Mouse (Mus musculus) B cell, adult (primary cell): ENCODE measurements around the gene Psmd1. TPM values are rescaled to one million over a fixed set of nuclear protein-coding genes. Genes with fewer than 3 reads are reported as not detected.

Source experiments
- total RNA-seq: library from RNA; stranded (reverse); gene quantifications from 4 replicates; pipeline ENCODE4 v1.2.4, GENCODE M21; 2023; ENCODE audit not compliant: inconsistent age

Psmd1 gene
- 52.7 to 64.9 TPM (median 58.4 TPM) in 4 replicates for total RNA-seq

DNA sequence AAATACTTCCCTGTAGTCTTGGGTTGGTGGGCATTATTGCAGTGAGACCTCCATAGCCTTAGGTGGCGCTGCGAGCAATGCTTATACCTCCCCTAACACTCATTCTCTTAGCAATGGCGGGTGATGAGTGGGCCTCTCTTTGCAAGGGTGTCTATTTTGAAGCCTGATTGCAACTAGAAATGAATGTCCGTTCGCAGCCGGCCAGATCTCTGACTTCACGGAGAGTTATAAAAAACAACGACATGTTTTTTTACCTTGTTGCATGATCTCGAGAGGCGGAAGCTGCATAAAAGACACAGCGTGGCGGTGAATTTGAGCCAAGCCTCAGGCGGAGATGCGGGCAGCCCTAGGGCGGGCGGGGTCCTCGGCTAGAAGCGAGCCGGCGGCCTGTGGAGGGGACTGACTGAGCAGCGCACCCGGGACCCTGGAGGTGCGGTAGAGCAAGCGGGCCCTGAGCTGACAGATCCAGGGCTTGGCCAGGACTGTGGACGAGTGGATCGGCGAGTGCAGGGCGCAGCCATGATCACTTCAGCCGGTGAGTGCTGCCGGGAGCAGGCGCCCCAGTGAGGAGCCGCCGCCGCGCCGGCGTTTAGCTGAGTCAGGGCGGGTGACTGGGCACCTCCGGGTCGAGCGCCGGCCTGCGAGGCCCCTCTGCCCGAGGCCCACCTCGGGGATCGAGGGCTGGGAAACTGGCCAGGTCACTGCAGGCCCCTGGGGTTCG, at the start of gene Psmd1:
Gene Psmd1 (plus strand): TSS at position 117 of the 721 bp plus-strand sequence.

DNA sequence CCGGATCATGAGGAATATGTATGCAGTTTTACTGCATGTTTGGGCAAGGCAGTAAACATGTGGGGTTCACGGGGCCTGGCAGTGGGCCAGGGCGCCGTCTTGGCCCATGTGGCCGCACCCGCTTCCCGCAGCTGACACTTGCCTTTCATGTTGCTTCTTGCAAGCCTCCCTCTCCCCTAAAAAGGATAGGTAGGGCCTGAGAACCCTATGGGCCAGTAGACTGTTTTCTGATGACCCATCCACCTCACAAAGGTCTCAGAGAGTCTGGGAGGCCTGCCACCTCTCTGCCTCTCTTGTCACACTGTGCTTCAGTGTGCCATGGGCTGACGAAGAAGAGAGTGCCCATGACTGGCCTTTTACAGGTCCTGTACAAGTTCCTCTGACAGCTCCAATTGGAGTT, 47.7 kb upstream of the Psmd1 start, which contains the start of gene Spata3:
Gene Spata3 (plus strand): TSS at position 301 of the 400 bp plus-strand sequence.

DNA sequence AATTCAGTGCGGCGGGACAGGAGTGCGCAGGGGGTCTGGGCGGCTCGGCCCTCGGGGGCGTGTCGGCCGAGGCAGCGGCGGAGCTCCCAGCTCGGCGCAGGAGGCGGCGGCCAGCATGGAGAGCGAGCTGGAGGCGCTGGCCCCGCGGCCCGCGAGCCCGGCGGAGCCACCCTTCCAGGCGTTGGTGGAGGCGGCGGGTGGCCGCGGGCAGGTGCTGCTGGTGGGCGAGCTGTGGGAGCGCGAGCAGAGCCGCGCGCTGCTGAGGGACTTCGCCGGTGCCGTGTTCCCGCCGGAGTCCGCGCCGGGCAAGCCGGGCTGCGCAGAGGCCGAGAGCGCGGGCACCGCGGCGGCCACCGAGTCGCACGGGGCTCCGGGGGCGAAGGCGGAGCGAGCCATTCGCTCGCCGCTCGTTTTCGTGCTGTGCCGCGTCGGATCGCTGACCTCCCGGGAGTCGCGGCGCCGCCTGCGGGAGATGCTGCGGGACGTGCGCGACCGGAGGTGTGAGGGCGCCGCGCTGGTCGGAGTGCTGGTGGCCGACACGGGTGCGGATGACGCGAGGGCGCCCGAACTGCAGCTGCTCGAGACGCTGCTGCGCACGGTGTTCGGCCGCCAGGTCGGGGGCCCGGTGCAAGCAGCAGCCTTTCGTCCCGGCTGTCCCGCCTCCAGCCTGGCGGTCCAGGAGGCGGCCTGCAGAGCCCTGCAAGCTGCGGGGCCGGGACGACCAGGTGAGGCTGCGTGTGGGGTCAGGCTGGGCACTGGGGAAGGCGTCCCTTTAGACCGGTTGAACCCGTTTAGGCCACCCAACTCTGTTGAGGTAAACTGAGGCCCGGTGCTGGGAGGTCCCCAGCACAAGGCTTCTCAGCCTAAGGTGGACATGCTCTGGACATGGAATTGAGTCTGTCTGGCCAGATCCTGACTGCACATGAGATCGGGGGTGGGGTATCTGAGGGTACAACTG, 18.1 kb upstream of the Psmd1 start, which contains the start of gene 2810459M11Rik:
Gene 2810459M11Rik (plus strand): TSS at position 16 of the 958 bp plus-strand sequence.

DNA sequence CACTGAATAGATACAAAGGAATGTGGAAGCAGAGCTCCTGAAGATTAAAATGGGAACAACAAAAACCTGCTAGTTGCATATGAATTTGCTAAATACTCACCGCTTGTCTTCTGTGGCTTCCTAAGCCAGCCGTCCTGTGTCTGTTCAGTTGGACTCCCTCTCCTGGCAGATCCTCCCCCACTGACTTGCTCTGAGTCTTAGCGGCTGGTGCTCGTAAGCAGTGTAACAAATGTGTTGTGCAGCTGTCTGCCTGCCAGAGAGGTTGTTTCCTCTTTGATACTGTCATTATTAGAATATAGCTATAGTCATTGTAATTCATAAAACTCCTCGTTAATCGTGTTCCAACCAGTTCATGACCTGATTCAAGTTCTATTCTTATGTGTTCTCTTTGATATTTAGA, 47.6 kb downstream of the Psmd1 start, which contains the start of gene Htr2b:
Gene Htr2b (minus strand): TSS at position 192 of the 400 bp plus-strand sequence.

DNA sequence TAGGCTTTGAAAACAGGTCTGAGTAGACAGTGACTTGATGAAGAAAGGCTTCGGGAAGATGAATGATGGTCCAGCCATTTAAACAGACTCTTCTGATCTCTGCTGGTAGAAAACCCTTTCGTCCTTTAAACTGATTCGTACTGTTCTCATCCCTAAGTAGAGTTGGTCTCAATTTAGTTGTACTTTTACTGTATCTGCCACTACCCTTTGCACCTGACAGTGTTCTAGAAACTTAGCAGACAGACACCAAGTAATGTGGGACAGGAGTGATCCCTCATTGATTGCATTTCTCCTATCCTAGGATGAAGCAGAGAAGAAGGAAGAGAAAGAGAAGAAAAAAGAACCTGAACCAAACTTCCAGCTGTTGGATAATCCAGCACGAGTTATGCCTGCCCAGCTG, 69.2 kb downstream of the Psmd1 start, which contains the start of gene Gm21972:
Gene Gm21972 (plus strand): TSS at position 301 of the 400 bp plus-strand sequence.

DNA sequence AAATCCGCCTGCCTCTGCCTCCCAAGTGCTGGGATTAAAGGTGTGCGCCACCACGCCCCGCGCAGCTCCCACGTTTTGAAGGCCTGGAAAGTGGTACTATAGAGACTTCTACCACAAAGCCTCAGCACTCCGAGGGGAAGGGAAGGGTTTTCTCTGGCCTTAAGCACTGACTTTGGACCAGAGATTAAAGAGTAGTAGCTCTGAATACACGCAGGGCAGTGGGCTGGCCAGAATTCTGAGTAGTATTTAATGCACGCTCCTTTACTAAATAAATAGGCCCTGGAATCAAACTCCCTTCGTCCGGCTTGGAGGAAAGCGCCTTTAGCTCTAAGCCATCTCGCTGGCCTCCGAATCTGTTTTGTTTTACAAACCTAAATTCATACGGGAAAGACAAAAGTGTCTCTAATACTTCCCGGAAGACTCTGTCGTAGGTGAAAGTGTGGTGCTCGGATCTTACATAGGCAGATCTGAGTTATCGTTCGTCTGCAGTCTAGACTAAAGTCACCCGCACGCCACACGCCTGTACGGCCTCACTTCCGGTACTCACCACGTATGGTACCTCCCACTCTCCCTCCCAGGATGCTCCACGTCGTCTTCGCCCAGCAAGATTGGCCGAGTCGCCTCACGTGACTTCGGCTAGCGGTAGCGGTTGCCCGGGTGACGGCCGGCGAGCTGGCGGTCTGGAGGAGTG, 90.1 kb downstream of the Psmd1 start, which contains the start of gene Armc9:
Gene Armc9 (plus strand): TSS at position 648 of the 691 bp plus-strand sequence.

Other genes with a start within 250 kb of the Psmd1 start
- gene Itm2c, start 170.1 kb upstream of the Psmd1 start, total RNA-seq = 19.3 to 26.7 TPM (median 22.2 TPM) in 4 replicates
- 0.48 to 0.96 TPM in 2 of 4 replicates, not detected in the others for gene 4933407L21Rik, start 135.9 kb upstream of the Psmd1 start, total RNA-seq
- gene Gpr55, start 103.4 kb upstream of the Psmd1 start, total RNA-seq = 3.5 to 4.2 TPM (median 3.7 TPM) in 4 replicates
- gene Spata3, start 47.6 kb upstream of the Psmd1 start, total RNA-seq = not detected in 4 replicates
- gene 2810459M11Rik, start 18.5 kb upstream of the Psmd1 start, total RNA-seq = 0.15 TPM in 1 of 4 replicates, not detected in the others
- gene Htr2b, start 47.6 kb downstream of the Psmd1 start, total RNA-seq = not detected in 4 replicates
- gene Gm21972, start 69.2 kb downstream of the Psmd1 start, total RNA-seq = 0.96 TPM in 1 of 4 replicates, not detected in the others
- gene Armc9, start 90.4 kb downstream of the Psmd1 start, total RNA-seq = 6.3 to 8.1 TPM (median 6.6 TPM) in 4 replicates
- 23.8 to 31.4 TPM (median 28.3 TPM) in 4 replicates for gene B3gnt7, start 238.4 kb downstream of the Psmd1 start, total RNA-seq